Mouse (Mus musculus) lung, postnatal 10 days (tissue): ENCODE data around the gene Spdef.

ENCODE experiments used
- DNase-seq: peaks from one replicate; pipeline ENCODE4 v3.0.0; 2021

Gene Spdef

DNA sequence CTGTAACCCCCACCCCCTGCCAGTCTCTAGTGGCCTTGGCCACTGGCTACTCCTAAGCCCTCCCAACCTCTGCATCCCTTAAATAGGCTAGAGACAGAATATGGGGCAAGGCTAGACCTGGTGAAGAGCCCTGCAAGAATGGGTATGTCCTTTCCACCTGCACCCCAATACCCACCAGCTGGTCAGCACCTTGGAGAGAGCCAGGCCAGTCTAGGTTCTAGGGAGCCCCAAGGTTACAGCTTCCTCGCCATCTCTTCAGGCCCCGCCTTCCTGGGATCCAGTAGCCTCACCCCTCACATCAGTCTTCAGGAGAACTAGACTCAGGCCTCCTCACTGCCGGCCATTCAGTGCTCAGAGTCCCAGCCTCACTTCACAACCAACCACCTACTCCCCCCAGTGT lies 4.4 kb downstream of the Spdef start:
- no peak for DNase-seq

DNA sequence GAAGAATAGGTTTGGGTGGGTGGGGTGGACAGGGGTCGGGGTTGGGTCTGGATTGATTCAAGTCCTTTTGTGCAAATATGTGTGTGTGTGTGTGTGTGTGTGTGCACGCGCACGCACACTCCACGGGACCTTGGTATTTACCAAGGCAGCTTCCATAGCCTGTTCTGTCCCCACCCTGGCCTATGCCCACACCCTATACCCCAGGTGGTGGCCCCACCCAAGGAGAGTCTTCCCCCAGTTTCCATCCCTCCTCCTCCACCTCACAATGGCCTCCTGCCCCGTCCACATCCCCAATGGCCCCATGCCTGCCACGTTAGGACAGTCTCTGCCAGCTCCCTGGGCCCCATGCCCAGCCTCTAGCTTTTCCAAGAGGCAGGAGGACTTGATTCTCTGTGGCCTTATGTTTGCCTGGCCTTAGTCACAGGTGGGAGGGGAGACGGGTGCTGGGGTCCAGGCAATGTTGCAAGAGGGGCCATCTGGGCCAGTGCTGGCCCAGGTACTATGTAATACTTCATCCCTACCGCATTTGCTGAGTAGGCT lies 7.6 kb downstream of the Spdef start:
- DNase-seq: no peak

GRCm38 (mm10) chr17:27720326-27720725 lies 8.4 kb downstream of the Spdef start:
- DNase-seq: no peak

DNA sequence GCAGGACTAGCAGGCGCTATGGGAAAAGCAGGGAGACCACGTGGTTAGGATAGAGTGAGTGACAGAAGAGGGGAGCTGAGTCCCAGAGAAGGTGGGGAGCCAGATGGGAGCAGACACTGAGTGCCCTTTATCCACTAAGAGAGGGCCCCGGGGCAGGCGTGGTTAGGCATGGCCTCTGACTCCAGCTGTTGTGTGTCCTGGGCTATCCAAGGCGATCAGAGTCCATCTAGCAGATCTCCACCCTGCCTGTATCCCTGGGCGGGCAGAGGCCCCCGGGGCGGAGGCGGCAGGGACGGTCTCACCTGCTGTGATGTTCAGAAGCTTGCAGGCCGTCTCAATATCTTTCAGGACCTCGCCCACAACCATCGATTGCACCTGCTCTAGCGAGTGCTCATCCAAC lies 9.1 kb downstream of the Spdef start:
- no peak for DNase-seq

DNA sequence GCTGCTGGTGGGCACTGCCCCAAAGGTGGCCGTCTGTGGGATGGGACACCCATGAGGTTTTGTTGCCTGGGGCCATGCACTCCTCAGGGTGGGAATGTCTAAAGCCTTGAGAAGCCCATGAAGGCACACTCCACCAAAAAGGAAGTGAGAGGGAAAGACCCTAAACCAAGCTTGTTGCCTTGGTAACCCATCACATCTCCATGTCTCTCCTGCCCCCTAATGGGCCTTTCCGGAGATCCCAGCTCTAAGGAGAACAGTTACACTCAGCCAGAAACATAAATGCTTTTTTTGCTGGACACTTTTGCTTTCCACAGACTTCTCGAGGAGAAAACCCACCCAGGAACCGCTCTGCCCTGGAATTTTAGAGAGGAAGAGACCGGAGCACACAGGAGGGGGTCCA lies 10.5 kb downstream of the Spdef start:
- DNase-seq: peak; percentile 43

- peak; percentile 55 for DNase-seq
These were observed 12.0 kb downstream of the Spdef start for GRCm38 (mm10) chr17:27716804-27717203.

- DNase-seq: peak; percentile 78
These were observed 15.9 kb downstream of the Spdef start for GRCm38 (mm10) chr17:27712832-27713231.

DNA sequence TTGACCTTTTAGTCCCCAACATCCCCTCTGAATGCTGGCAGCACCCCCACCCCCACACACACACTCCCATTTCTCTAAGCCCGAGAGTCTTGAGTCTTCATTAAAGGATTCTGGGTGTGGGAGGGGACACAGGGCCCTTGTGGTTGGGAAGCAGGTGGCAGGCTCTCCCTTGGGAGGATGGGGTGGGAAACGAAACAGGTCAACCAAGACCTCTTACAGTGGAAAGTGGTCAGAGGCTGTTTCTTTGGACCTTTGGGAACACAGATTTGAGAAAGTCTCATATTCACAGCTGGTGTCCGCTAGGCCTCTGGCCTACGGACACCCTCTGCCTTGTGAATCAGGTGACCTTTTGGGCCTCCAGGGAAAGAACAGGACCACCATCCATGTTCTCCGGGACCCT lies 19.1 kb downstream of the Spdef start:
- no peak for DNase-seq

- DNase-seq: peak; percentile 93
These were observed 20.6 kb downstream of the Spdef start for GRCm38 (mm10) chr17:27707954-27708661.

- DNase-seq: no peak
These were observed 23.1 kb downstream of the Spdef start for GRCm38 (mm10) chr17:27705661-27706060.

DNA sequence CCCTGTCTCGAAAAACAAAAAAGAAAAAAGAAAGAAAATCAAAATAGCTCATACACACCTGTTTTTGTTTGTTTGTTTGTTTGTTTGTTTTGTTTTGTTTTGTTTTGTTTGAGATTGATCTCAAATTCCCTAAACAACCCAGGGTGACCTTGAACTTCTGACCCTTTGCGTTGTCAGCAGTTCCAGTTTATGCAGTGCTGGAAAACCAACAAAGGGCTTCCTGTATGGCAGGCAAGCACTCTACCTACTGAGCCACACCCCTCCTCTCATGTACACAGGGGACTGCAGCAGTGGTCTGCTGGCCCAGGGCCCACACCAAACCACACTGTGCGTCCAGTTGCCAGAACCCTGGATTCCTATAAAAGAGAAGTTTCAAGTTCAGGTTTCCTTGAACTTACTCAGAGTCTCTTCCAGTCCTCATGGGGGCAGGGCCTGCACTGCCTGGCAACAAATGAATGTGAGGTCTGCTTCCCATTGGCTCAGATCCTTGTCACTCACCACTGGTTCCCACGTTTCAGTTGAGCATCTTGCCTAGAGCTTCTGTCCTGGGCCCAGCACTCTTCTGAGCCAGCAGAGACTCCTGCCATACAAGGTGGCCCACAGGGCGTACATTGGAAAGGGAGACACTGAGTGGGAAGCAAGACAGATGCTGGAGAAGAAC lies 24.7 kb downstream of the Spdef start:
- DNase-seq: peak; percentile 57

- DNase-seq: peak; percentile 64
These were observed 26.2 kb downstream of the Spdef start for GRCm38 (mm10) chr17:27702518-27702917.

GRCm38 (mm10) chr17:27701856-27702255 lies 26.9 kb downstream of the Spdef start:
- DNase-seq: no peak

- no peak for DNase-seq
These were observed 27.9 kb downstream of the Spdef start for GRCm38 (mm10) chr17:27700812-27701211.

- DNase-seq: no peak
These were observed 29.0 kb downstream of the Spdef start for GRCm38 (mm10) chr17:27699641-27700244.

DNA sequence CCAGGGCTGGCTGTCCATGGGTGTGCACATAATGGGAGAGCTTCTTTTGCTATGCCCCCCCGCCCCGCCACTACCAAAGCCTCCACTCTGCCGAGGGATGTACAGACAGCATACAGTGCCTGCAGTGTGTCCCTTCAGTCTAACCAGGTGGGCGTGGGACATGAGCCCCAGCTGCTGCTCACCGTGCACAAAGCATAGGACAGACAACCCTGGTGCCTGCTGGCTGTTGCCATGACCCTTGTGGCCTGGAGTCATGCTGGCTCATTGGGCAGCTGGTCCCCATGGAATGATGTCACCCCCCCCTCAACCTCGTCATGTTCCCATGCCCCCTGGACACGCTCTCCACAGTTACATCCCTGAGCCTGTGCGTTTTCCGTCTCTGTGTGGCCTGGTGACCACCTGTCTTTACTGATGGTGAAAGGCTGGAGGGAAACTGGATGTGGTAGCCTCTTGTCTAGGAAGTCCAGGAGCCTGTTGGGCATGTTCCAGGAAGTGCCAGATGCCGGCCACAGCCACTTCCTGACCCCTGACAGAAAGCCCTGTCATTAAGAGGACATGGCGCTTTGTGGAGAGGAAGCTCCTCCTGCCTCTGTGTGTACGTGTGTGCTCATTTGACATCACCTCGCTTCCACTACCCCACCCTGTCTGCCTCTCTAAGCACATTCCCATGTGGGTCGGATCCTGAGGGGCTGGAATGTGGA lies 37.6 kb downstream of the Spdef start:
- DNase-seq: peak; percentile 31

DNA sequence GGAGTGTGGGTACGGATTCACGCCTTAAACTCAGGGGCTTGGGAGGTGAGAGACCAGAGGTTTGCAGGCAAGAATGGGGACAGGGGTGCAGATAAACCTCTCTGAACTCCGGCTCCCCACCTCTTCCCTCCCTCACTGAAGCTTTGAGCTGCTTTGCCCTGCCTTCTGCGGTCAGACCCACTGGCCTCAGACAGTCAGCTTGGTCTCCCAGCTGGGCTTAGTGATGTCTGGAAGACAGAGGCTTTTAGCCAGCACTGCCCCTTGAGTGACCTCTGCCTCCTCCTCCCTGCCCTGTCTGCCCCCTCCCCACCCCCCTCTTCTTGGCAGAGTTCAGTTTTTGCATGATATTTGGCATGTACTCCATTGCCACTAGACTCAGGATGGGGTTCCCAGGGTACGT lies 42.4 kb downstream of the Spdef start:
- DNase-seq: no peak

DNA sequence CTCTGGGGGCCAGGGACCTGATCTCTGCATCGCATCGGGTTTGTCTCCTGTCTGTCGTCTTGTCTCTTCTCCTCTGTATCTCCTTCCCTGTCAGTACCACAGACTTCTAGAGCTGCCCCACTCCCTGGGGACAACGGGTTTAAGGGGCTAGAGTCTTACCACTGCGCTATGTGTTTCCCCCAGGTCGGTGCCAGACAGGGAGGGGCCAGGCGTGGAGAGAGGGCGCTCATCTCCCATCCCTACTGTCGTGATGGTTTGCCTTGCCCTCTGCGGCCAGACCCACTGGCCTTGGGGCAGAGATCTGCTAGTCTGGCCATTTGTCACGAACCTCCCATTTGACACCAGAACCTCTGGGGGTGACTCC lies 43.2 kb downstream of the Spdef start:
- no peak for DNase-seq

DNA sequence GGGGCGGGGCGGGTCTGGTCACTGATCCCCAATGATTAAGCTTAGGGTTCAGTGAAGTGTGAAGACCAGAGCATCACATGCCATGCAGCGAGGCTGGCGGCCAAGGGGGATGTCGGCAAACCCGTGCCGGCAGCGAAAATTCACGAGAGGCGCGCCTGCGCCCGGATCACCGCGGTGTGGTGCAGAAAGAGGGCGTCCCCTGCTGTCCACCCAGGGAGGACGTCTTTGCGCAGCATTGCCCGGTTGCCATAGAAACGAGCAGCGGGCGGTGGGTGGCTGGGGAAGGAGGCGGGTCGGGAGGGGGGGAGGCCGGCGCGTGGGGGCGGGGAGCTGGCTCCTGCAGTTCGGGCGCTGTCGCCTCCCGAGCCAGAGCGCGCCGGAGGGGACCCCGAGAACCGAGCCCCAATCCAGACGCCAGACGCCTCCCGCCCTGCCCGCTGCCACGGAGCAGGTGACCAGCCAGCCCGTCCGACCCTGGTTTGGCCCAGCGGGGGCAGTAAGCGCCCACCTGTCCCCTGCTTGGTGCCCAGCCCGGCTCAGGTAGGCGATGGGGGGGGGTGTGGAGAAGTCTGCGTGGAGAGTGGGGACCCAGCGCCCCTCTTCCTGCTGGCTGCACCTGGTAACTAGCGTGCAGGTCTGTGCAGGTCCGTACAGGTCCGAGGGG lies 43.7 kb downstream of the Spdef start:
- peak; percentile 74 for DNase-seq

- DNase-seq: peak; percentile 22
These were observed 49.6 kb downstream of the Spdef start for GRCm38 (mm10) chr17:27678924-27679813.

GRCm38 (mm10) chr17:27677756-27678155 lies 51.0 kb downstream of the Spdef start:
- no peak for DNase-seq

DNA sequence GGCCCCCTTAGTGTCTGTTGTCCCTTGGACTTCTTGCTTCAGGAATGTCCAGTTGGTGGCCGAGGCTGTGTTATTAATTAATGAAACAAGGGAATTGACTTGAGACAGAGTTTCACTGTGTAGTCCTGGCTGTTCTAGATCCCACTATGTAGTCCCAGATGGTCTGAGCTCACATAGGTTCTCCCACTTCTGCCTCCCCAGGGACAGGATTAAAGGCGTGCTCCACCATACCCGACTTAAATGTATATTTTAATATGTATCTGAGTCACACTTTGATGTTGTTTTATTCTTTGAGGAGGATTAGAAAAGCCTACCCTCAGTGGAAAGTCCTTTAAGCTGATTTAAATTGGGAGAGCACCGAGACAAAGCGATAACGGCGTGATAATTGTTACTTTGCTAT lies 52.5 kb downstream of the Spdef start:
- no peak for DNase-seq
